Mouse (Mus musculus): ENCODE results near the gene Jtb. TPM values are rescaled to one million over a fixed set of nuclear protein-coding genes. Genes with fewer than 3 reads are reported as not detected.

Gene Jtb
- polyA plus RNA-seq, 1 experiment: 60.7 TPM

GRCm38 (mm10) chr3:90203619-90204018, 27.8 kb upstream of the Jtb start:
- Histone ChIP-seq H3K4me1 (ENCODE audit: control insufficient read depth, insufficient read depth, low read length) (peaks cover 4% of the 10 kb centered on the region), H3K4me3 (ENCODE audit: insufficient read depth, low read depth, low read length) (no peak overlapping the region), H3K27me3 (replicated peaks; ENCODE audit: control insufficient read depth, insufficient read depth, low read length) (no peaks in the 10 kb centered on the region), H3K27ac (ENCODE audit: insufficient read depth, low read depth, low read length) (no peak overlapping the region), H3K36me3 (ENCODE audit: control insufficient read depth, insufficient read depth, low read length) (0 out of 2 replicates have a peak, but pooled peaks cover 2% of the 10 kb centered on the region)
- WGBS: 37% methylated on average over 5 of the region's 5 CpGs
- DNase-seq: no peak
- TF ChIP-seq CTCF (conservative IDR thresholded peaks at IDR 0.05; ENCODE audit: insufficient read depth, insufficient read length, low read depth, low read length) (no peak), POLR2A (IDR thresholded peaks at IDR 0.05; ENCODE audit: low read depth, low read length) (no peak)

DNA sequence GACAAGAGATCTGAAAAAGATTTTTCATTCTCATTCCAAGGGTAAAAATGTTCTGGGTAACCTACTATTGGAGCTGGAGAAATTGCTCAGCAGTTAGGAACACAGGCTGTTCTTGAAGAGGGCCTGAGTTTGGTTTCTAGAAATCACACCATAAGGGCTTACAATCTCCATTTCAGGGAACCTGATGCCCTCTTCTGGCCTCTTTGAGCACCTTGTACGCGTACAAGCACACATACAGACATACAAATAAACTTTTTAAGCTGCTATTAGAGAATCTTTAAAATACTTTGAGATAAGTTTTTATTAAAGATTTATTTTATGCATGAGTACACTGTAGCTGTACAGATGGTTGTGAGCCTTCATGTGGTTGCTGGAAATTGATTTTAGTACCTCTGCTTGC, 26.8 kb upstream of the Jtb start:
- H3K36me3 ChIP-seq (ENCODE audit: control insufficient read depth, insufficient read depth, low read length): 0 out of 2 replicates have a peak, but pooled peaks cover 2% of the 10 kb centered on the region
- H3K4me3 ChIP-seq (ENCODE audit: insufficient read depth, low read depth, low read length): no peak overlapping the region
- DNase-seq: no peak
- no peak overlapping the region for H3K27ac ChIP-seq (ENCODE audit: insufficient read depth, low read depth, low read length)
- WGBS: 95% methylated on average over 2 of the region's 2 CpGs
- TF ChIP-seq POLR2A (IDR thresholded peaks at IDR 0.05; ENCODE audit: low read depth, low read length): no peak
- TF ChIP-seq CTCF (conservative IDR thresholded peaks at IDR 0.05; ENCODE audit: insufficient read depth, insufficient read length, low read depth, low read length): no peak
- peaks cover 4% of the 10 kb centered on the region for H3K4me1 ChIP-seq (ENCODE audit: control insufficient read depth, insufficient read depth, low read length)
- H3K27me3 ChIP-seq (replicated peaks; ENCODE audit: control insufficient read depth, insufficient read depth, low read length): no peaks in the 10 kb centered on the region

DNA sequence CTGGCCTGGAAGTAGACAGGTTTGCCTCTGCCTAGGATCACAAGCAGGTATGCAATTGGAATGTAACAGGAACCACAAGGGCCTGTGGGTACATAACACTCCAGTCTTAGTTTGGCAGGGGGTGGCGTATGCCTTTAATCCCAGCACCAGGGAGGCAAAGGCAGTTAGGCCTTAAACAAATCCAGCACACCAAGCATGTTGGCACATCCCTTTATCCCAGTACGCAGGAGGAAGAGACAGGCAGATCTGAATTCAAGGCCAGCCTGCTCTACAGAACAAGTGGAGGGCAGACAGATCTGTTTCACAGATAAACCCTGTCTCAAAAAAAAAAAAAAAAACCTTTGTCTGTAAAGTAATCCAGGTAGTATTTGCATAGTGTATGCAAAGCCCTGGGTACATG, 22.7 kb upstream of the Jtb start:
- TF ChIP-seq CTCF (conservative IDR thresholded peaks at IDR 0.05; ENCODE audit: insufficient read depth, insufficient read length, low read depth, low read length): no peak
- no peak for TF ChIP-seq POLR2A (IDR thresholded peaks at IDR 0.05; ENCODE audit: low read depth, low read length)
- H3K4me3 ChIP-seq (ENCODE audit: insufficient read depth, low read depth, low read length): no peak overlapping the region
- H3K36me3 ChIP-seq (ENCODE audit: control insufficient read depth, insufficient read depth, low read length): peaks cover 2% of the 10 kb centered on the region; the same call in 1 of the 2 replicates
- no peak overlapping the region for H3K27ac ChIP-seq (ENCODE audit: insufficient read depth, low read depth, low read length)
- 66% methylated on average over 2 of the region's 2 CpGs for WGBS
- peaks cover 6% of the 10 kb centered on the region for H3K4me1 ChIP-seq (ENCODE audit: control insufficient read depth, insufficient read depth, low read length)
- H3K27me3 ChIP-seq (replicated peaks; ENCODE audit: control insufficient read depth, insufficient read depth, low read length): no peaks in the 10 kb centered on the region
- no peak for DNase-seq

- TF ChIP-seq POLR2A (IDR thresholded peaks at IDR 0.05; ENCODE audit: low read depth, low read length): no peak
- no peak for TF ChIP-seq CTCF (conservative IDR thresholded peaks at IDR 0.05; ENCODE audit: insufficient read depth, insufficient read length, low read depth, low read length)
- no peak for DNase-seq
- Histone ChIP-seq H3K27me3 (replicated peaks; ENCODE audit: control insufficient read depth, insufficient read depth, low read length) (no peaks in the 10 kb centered on the region), H3K4me1 (ENCODE audit: control insufficient read depth, insufficient read depth, low read length) (peaks cover 5% of the 10 kb centered on the region; the same call in 1 of the 2 replicates), H3K4me3 (ENCODE audit: insufficient read depth, low read depth, low read length) (no peak overlapping the region), H3K27ac (ENCODE audit: insufficient read depth, low read depth, low read length) (no peak overlapping the region), H3K36me3 (ENCODE audit: control insufficient read depth, insufficient read depth, low read length) (peaks cover 2% of the 10 kb centered on the region; the same call in 1 of the 2 replicates)
- 92% methylated on average over 5 of the region's 5 CpGs for WGBS
Measured at GRCm38 (mm10) chr3:90209908-90210566, 21.4 kb upstream of the Jtb start.

GRCm38 (mm10) chr3:90211475-90212398, 19.7 kb upstream of the Jtb start:
- WGBS: 50% methylated on average over 13 of the region's 13 CpGs
- H3K4me1 ChIP-seq (ENCODE audit: control insufficient read depth, insufficient read depth, low read length): peaks cover 5% of the 10 kb centered on the region; the same call in 1 of the 2 replicates
- peaks cover 2% of the 10 kb centered on the region; the same call in 1 of the 2 replicates for H3K36me3 ChIP-seq (ENCODE audit: control insufficient read depth, insufficient read depth, low read length)
- H3K27me3 ChIP-seq (replicated peaks; ENCODE audit: control insufficient read depth, insufficient read depth, low read length): no peaks in the 10 kb centered on the region
- no peak for DNase-seq
- TF ChIP-seq POLR2A (IDR thresholded peaks at IDR 0.05; ENCODE audit: low read depth, low read length) (no peak), CTCF (conservative IDR thresholded peaks at IDR 0.05; ENCODE audit: insufficient read depth, insufficient read length, low read depth, low read length) (no peak)
- no peak overlapping the region for H3K27ac ChIP-seq (ENCODE audit: insufficient read depth, low read depth, low read length)
- peak overlapping the region; percentile 7; the same call in 1 of the 2 replicates for H3K4me3 ChIP-seq (ENCODE audit: insufficient read depth, low read depth, low read length)

- peaks cover 5% of the 10 kb centered on the region; the same call in 1 of the 2 replicates for H3K4me1 ChIP-seq (ENCODE audit: control insufficient read depth, insufficient read depth, low read length)
- H3K27ac ChIP-seq (ENCODE audit: insufficient read depth, low read depth, low read length): no peak overlapping the region
- WGBS: 3% methylated on average over 5 of the region's 5 CpGs
- no peak for DNase-seq
- H3K4me3 ChIP-seq (ENCODE audit: insufficient read depth, low read depth, low read length): peak overlapping the region; percentile 59
- no peaks in the 10 kb centered on the region for H3K27me3 ChIP-seq (replicated peaks; ENCODE audit: control insufficient read depth, insufficient read depth, low read length)
- H3K36me3 ChIP-seq (ENCODE audit: control insufficient read depth, insufficient read depth, low read length): peaks cover 2% of the 10 kb centered on the region; the same call in 1 of the 2 replicates
- TF ChIP-seq POLR2A (IDR thresholded peaks at IDR 0.05; ENCODE audit: low read depth, low read length): no peak
- no peak for TF ChIP-seq CTCF (conservative IDR thresholded peaks at IDR 0.05; ENCODE audit: insufficient read depth, insufficient read length, low read depth, low read length)
Measured at GRCm38 (mm10) chr3:90212723-90213122, 18.7 kb upstream of the Jtb start.
